Mouse (Mus musculus) kidney, adult 2 months (tissue): Measurements from ENCODE around the gene Kdelc2.

ENCODE experiments used
- CTCF ChIP-seq: fragments of 200-500 bp; conservative IDR thresholded peaks from 2 replicates; pipeline ENCODE4 v1.5.1; 2011; ENCODE audit warnings: low read depth, mild to moderate bottlenecking, control low read depth, low read length, moderate library complexity, mixed read lengths; ENCODE audit not compliant: insufficient read depth, insufficient read length
- POLR2A ChIP-seq: fragments of 200-500 bp; IDR thresholded peaks from one replicate; pipeline ENCODE4 v1.6.1; 2011; ENCODE audit warnings: low read depth, low read length, control low read depth

GRCm38 (mm10) chr9:53345728-53346127, 38.1 kb upstream of the Kdelc2 start:
- TF ChIP-seq CTCF, result no peak
- TF ChIP-seq POLR2A, result no peak
